Mouse (Mus musculus) heart, adult 2 months (tissue): ENCODE results near the gene Plxna2. TPM values are rescaled to one million over a fixed set of nuclear protein-coding genes. Genes with fewer than 3 reads are reported as not detected.

Experiments
- DNase-seq, 2 experiments: peaks; one replicate each; pipeline ENCODE4 v3.0.0; 2021
- H3K27ac ChIP-seq: fragments of 200-600 bp; 2 replicates; pipeline ENCODE4 v1.8.1; 2022
- H3K27me3 ChIP-seq: fragments of 200-500 bp; 2 replicates; pipeline ENCODE4 v1.6.1; 2012; ENCODE audit warnings: mild to moderate bottlenecking, low read length, inconsistent platforms, mixed read lengths; ENCODE audit not compliant: control insufficient read depth, insufficient read depth
- H3K36me3 ChIP-seq: fragments of 200-500 bp; 2 replicates; pipeline ENCODE4 v1.6.1; 2012; ENCODE audit warnings: low read length, inconsistent platforms; ENCODE audit not compliant: control insufficient read depth, insufficient read depth
- H3K4me1 ChIP-seq: fragments of 200-500 bp; 2 replicates; pipeline ENCODE4 v1.6.1; 2011; ENCODE audit warnings: low read length; ENCODE audit not compliant: control insufficient read depth, insufficient read depth
- H3K4me3 ChIP-seq: fragments of 200-600 bp; 2 replicates; pipeline ENCODE4 v1.8.1; 2022
- H3K79me2 ChIP-seq: fragments of 200-500 bp; replicated peaks from 2 replicates; pipeline ENCODE4 v1.6.1; 2012; ENCODE audit warnings: mild to moderate bottlenecking, inconsistent platforms, low read length, moderate library complexity, mixed read lengths; ENCODE audit not compliant: control insufficient read depth, insufficient read depth
- H3K9ac ChIP-seq: fragments of 200-500 bp; 2 replicates; pipeline ENCODE4 v1.6.1; 2012; ENCODE audit warnings: low read depth, mild to moderate bottlenecking, control low read depth, inconsistent platforms, low read length, mixed read lengths
- CTCF ChIP-seq: fragments of 200-600 bp; IDR thresholded peaks from 2 replicates; pipeline ENCODE4 v1.8.1; 2022; ENCODE audit warnings: antibody characterized with exemption, mild to moderate bottlenecking, moderate library complexity
- EP300 ChIP-seq: fragments of 200-500 bp; IDR thresholded peaks from 2 replicates; pipeline ENCODE4 v1.6.1; 2011; ENCODE audit warnings: low read depth, low read length, control low read depth; ENCODE audit not compliant: insufficient read depth
- POLR2A ChIP-seq: fragments of 200-500 bp; IDR thresholded peaks from 2 replicates; pipeline ENCODE4 v1.6.1; 2011; ENCODE audit warnings: mild to moderate bottlenecking, low read depth, low read length, control low read depth; ENCODE audit not compliant: insufficient read depth
- WGBS: fragments of 180-500 bp; shearing (Covaris S2); methylation state at CpG from one replicate; pipeline ENCODE4 v1.1.7; 2018; 5-methylcytosine and 5-hydroxymethylcytosine counted together
- intact Hi-C: fragments of 180-260 bp; cut with DNase I; formaldehyde crosslinking; loops from one replicate; pipeline ENCODE4 v1.15.1; 2025
- polyA plus RNA-seq: library from polyadenylated mRNA; depleted of rRNA; stranded (reverse); fragments of >200 nt; gene quantifications from 2 replicates; pipeline ENCODE4 v1.2.3, GENCODE M21; 2012
- total RNA-seq, 2 experiments: library from RNA; stranded (reverse); gene quantifications; 2 replicates each; pipeline ENCODE4 v1.2.3; 2021

Gene Plxna2
- total and polyA plus RNA-seq, 3 experiments = 9.8 to 30.6 (median 22.6) TPM

DNA sequence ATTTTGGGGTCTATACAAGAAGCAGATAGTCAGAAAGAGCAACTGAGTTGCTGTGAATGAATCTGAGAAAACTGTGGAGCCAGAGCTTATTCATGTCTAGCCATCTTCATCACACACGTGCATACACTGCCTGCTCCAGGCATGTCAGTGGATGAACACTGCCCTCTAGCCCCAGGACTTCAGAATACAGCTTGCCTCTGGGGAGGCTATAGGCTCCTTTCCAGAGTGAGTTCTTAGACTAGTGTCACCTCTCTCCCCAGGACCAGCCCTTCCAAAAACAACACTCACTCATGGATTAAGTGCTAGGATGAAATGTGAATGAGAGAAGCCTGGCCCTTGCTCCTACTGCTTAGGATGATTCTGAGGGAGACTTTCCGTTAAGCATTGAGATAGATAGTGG is 198.9 kb downstream of the Plxna2 start:
- WGBS = 31% methylated on average over 2 of the region's 2 CpGs

DNA sequence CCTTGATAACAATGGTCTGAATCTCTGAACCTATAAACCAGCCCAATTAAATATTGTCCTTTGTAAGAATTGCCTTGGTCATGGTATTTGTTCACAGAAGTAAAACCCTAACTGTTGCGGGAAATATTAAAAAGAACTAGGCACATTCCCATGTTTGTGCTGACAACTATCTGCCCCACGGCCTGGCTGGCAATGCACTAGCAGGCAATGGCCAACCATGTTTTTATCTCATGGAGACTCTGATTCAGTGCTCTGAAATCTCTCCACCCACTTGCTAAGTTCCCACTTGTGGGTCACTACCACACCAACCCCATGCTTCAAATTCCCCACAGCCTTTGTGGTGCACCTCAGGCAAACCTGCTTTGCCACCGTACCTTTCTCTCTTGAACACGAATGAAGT is 202.9 kb downstream of the Plxna2 start:
- no peaks in the 10 kb centered on the region for H3K79me2 ChIP-seq
- no peak for DNase-seq
- intact Hi-C loops = no loop called here
- H3K36me3 ChIP-seq = peaks cover 3% of the 10 kb centered on the region
- H3K4me3 ChIP-seq = no peak overlapping the region
- H3K27ac ChIP-seq = no peak overlapping the region
- 65% methylated on average over 4 of the region's 4 CpGs for WGBS
- no peak overlapping the region for H3K9ac ChIP-seq
- TF ChIP-seq EP300 (no peak), CTCF (no peak), POLR2A (no peak)
- no peaks in the 10 kb centered on the region for H3K27me3 ChIP-seq
- peaks cover 1% of the 10 kb centered on the region for H3K4me1 ChIP-seq

More for the DNA sequence above, 198.9 kb downstream of the Plxna2 start:
- Histone ChIP-seq H3K4me1 (peaks cover 2% of the 10 kb centered on the region), H3K36me3 (peaks cover 6% of the 10 kb centered on the region), H3K4me3 (no peak overlapping the region), H3K9ac (no peak overlapping the region), H3K79me2 (no peaks in the 10 kb centered on the region), H3K27me3 (no peaks in the 10 kb centered on the region), H3K27ac (no peak overlapping the region)
- TF ChIP-seq EP300 = peak; percentile 92
- TF ChIP-seq CTCF = peak; percentile 96; the same call in 1 of the 2 replicates
- no peak for TF ChIP-seq POLR2A
- intact Hi-C loops = loop anchor here (2.0 to 5.0 kb wide), 2 partner anchors 65 to 198 kb away; partner anchors contain the start of gene Plxna2
- peak; percentile 78 to 83 for DNase-seq

DNA sequence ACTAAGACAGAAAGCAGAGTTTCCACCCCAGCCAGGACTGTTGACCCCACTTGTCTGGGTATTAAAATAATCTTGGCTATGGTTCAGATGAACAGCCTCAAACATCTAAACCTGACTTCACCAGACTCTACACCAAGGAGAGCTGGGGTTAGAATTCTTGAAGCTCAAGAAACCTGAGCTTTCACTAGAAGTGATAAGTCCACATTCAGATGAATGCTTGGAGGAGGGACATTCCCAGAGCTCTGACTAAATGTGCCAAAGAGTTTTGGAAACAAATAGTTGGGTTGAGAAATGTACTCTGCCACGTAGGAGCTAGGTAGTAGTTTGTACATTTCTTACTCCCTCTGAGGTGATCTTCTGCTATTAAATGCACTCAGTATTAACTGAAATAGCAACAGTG is 203.7 kb downstream of the Plxna2 start:
- peaks cover 1% of the 10 kb centered on the region for H3K4me1 ChIP-seq
- no peak overlapping the region for H3K4me3 ChIP-seq
- intact Hi-C loops = no loop called here
- no peaks in the 10 kb centered on the region for H3K79me2 ChIP-seq
- no peak for DNase-seq
- peak overlapping the region; percentile 36 for H3K27ac ChIP-seq
- 33% methylated on average over 1 of the region's 1 CpGs for WGBS
- TF ChIP-seq CTCF (no peak), EP300 (no peak), POLR2A (no peak)
- H3K27me3 ChIP-seq = no peaks in the 10 kb centered on the region
- H3K9ac ChIP-seq = no peak overlapping the region
- H3K36me3 ChIP-seq = peaks cover 3% of the 10 kb centered on the region

- DNase-seq = no peak
- Histone ChIP-seq H3K9ac (no peak overlapping the region), H3K36me3 (no peaks in the 10 kb centered on the region), H3K79me2 (no peaks in the 10 kb centered on the region), H3K4me1 (no peaks in the 10 kb centered on the region), H3K27ac (no peak overlapping the region), H3K4me3 (no peak overlapping the region), H3K27me3 (no peaks in the 10 kb centered on the region)
- intact Hi-C loops = no loop called here
- TF ChIP-seq CTCF (no peak), POLR2A (no peak), EP300 (no peak)
Observed at GRCm38 (mm10) chr1:194828316-194828715, 210.3 kb downstream of the Plxna2 start.

GRCm38 (mm10) chr1:194835238-194835637 is 217.2 kb downstream of the Plxna2 start:
- DNase-seq = peak; percentile 24 to 32
- H3K79me2 ChIP-seq = no peaks in the 10 kb centered on the region
- H3K36me3 ChIP-seq = no peaks in the 10 kb centered on the region
- intact Hi-C loops = no loop called here
- H3K4me1 ChIP-seq = no peaks in the 10 kb centered on the region; the same call in 1 of the 2 replicates
- no peak overlapping the region for H3K27ac ChIP-seq
- no peak overlapping the region for H3K4me3 ChIP-seq
- no peaks in the 10 kb centered on the region for H3K27me3 ChIP-seq
- no peak overlapping the region for H3K9ac ChIP-seq
- TF ChIP-seq EP300 (no peak), CTCF (no peak), POLR2A (no peak)

DNA sequence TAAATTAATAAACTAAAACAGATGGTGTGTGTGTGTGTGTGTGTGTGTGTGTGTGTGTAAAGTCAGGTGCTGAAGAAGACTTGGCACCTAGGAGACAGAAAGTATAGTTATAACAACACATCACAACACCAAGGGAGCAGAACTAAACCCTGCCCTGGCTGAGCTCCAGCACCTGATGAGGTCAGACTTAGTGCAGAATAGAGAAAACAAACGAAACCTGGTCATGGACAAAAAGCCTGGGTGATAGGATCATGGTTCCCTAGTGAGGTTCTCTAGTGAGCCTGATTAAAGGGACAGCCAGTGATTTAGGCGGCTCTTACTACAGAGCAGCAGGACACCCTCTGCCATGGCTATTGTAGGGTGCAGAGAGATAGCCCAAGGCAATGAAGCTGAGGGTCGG is 218.2 kb downstream of the Plxna2 start:
- Histone ChIP-seq H3K79me2 (no peaks in the 10 kb centered on the region), H3K9ac (no peak overlapping the region), H3K4me3 (no peak overlapping the region), H3K27me3 (no peaks in the 10 kb centered on the region), H3K4me1 (no peaks in the 10 kb centered on the region; the same call in 1 of the 2 replicates), H3K27ac (no peak overlapping the region), H3K36me3 (no peaks in the 10 kb centered on the region)
- intact Hi-C loops = no loop called here
- TF ChIP-seq EP300 (no peak), POLR2A (no peak), CTCF (no peak)
- WGBS = 76% methylated on average over 3 of the region's 3 CpGs
- DNase-seq = no peak
